Mouse (Mus musculus) liver, adult 10 weeks (tissue): ENCODE data around the gene AW146154. TPM values are rescaled to one million over a fixed set of nuclear protein-coding genes. Genes with fewer than 3 reads are reported as not detected.

Experiments used
- polyA plus RNA-seq: library from polyadenylated mRNA; stranded (reverse); fragments of 350-450 nt; fragmentation: Illumina TruSeq; extraction: RNeasy Lipid Tissue Mini Kit (QIAGEN cat#74804); gene quantifications from one replicate; pipeline ENCODE4 v1.2.3, GENCODE M21; 2014; ENCODE audit warnings: low read depth, low replicate concordance

AW146154 gene
- polyA plus RNA-seq, result 11.6 TPM

GRCm38 (mm10) chr7:41499389-41500049 is at the start of gene AW146154, which contains the start of gene Gm20449:
AW146154 (minus strand) TSS chr7:41499890.
Gm20449 (minus strand) TSS chr7:41499417.

GRCm38 (mm10) chr7:41448596-41448995 is 51.1 kb downstream of the AW146154 start, which contains the start of gene Vmn2r57:
Vmn2r57 (minus strand) TSS chr7:41448696.

Other genes starting within 250 kb of the AW146154 start
- 41.4 TPM for gene AI987944, start 106.5 kb downstream of the AW146154 start, polyA plus RNA-seq
- gene Vmn2r57, start 51.2 kb downstream of the AW146154 start, polyA plus RNA-seq, result 0.66 TPM
- gene Gm20449, start 473 bp downstream of the AW146154 start, polyA plus RNA-seq, result not detected
- not detected for gene Gm6871, start 73.8 kb upstream of the AW146154 start, polyA plus RNA-seq
- gene 2610021A01Rik, start 99.3 kb upstream of the AW146154 start, polyA plus RNA-seq, result 15.8 TPM
- 8.1 TPM for gene Zfp788, start 133.3 kb upstream of the AW146154 start, polyA plus RNA-seq